Mouse (Mus musculus) liver, adult (tissue): ENCODE measurements at regions not wholly inside any gene's neighbourhood (a gene's known extent, or its start where the extent isn't known, plus 50 kb on each side); places are given as distances from the start of the nearest gene placed in this dataset.

Experiments
- GATA4 ChIP-seq: IDR thresholded peaks from 2 replicates; pipeline ENCODE4 v1.6.1; 2014; ENCODE audit warnings: mild to moderate bottlenecking, low read length; ENCODE audit not compliant: insufficient replicate concordance

GRCm38 (mm10) chr2:137393486-137393885 lies 277.0 kb upstream of the Jag1 start:
- TF ChIP-seq GATA4: no peak

- no peak for TF ChIP-seq GATA4
Observed at GRCm38 (mm10) chr2:137379816-137380215, 263.4 kb upstream of the Jag1 start.

GRCm38 (mm10) chr2:137375346-137375745 lies 258.9 kb upstream of the Jag1 start:
- TF ChIP-seq GATA4: no peak

- no peak for TF ChIP-seq GATA4
Observed at GRCm38 (mm10) chr2:137371062-137371461, 254.6 kb upstream of the Jag1 start.

GRCm38 (mm10) chr2:137363006-137363405 lies 246.6 kb upstream of the Jag1 start:
- no peak for TF ChIP-seq GATA4

GRCm38 (mm10) chr2:137357181-137357738 lies 240.8 kb upstream of the Jag1 start:
- no peak for TF ChIP-seq GATA4

GRCm38 (mm10) chr2:137343736-137344135 lies 227.3 kb upstream of the Jag1 start:
- no peak for TF ChIP-seq GATA4

GRCm38 (mm10) chr2:137329995-137330394 lies 213.6 kb upstream of the Jag1 start:
- no peak for TF ChIP-seq GATA4

- no peak for TF ChIP-seq GATA4
Observed at GRCm38 (mm10) chr2:137323445-137323844, 207.0 kb upstream of the Jag1 start.

- TF ChIP-seq GATA4: no peak
Observed at GRCm38 (mm10) chr2:137310511-137310910, 194.1 kb upstream of the Jag1 start.

GRCm38 (mm10) chr2:137308116-137308515 lies 191.7 kb upstream of the Jag1 start:
- no peak for TF ChIP-seq GATA4

GRCm38 (mm10) chr2:137301474-137302267 lies 185.2 kb upstream of the Jag1 start:
- no peak for TF ChIP-seq GATA4

- no peak for TF ChIP-seq GATA4
Observed at GRCm38 (mm10) chr2:137289231-137289630, 172.8 kb upstream of the Jag1 start.

- TF ChIP-seq GATA4: no peak
Observed at GRCm38 (mm10) chr2:137271575-137272180, 155.2 kb upstream of the Jag1 start.

- TF ChIP-seq GATA4: no peak
Observed at GRCm38 (mm10) chr2:137262911-137263310, 146.5 kb upstream of the Jag1 start.

- no peak for TF ChIP-seq GATA4
Observed at GRCm38 (mm10) chr2:137257847-137258515, 141.5 kb upstream of the Jag1 start.

GRCm38 (mm10) chr2:137247931-137248330 lies 131.5 kb upstream of the Jag1 start:
- no peak for TF ChIP-seq GATA4
